Mouse (Mus musculus): Measurements from ENCODE around the gene Mphosph6. TPM values are rescaled to one million over a fixed set of nuclear protein-coding genes. Genes with fewer than 3 reads are reported as not detected.

The Mphosph6 gene
- polyA plus RNA-seq, 1 experiment from 2014 or later: 21.5 TPM

DNA sequence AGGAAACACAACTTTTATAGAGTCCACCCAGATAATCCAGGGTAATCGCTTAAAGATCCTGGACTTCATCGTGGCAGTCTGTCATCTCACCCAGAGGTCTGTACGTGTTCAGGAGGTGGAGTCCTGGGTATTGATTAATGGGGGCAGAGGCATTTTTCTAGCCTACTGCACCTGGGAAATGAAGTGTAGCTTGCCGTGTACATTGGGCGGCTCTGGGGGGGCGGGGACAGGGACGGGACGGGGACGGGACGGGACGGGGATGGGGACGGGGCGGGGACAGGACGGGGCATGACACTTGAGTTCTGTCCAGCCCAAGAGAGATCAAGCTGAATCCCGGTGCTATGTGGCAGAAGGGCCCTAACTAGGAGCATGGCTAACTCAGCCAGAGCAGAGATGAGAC is 5.3 kb downstream of the Mphosph6 start:
- 77% methylated on average over 15 of the region's 15 CpGs for WGBS (ENCODE audit: insufficient replicate concordance)
- peak; percentile 59 for ATAC-seq (ENCODE audit: low read depth)
- H3K4me3 ChIP-seq (ENCODE audit: low read depth, low read length): no peak overlapping the region

DNA sequence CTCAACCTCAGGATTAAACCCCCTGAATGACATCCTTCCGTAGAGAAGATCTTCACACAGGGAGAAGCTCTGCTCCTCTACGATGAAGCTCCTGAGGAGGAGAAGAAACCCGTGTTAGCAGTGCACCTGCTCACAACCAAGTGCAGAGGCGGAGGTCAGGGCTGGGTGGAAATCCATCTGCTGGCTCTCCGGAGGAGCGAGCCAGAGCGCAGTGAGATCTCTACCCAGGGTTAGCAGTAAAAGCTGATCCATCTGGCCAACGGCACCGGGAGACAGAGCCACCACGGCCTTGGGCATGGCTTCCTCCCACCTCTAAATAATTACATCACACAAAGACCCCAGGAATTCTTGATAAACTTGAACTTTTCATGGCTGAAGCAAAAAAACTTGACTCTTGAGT is 7.2 kb downstream of the Mphosph6 start:
- WGBS (ENCODE audit: insufficient replicate concordance): 92% methylated on average over 10 of the region's 10 CpGs
- Histone ChIP-seq H3K36me3 (ENCODE audit: control insufficient read depth, insufficient read depth) (peaks cover 28% of the 10 kb centered on the region), H3K4me2 (ENCODE audit: low read depth, low read length) (no peak overlapping the region), H3K27me3 (ENCODE audit: control insufficient read depth, insufficient read depth, low read depth, low read length) (no peaks in the 10 kb centered on the region), H3K27ac (ENCODE audit: low read length) (no peak overlapping the region), H3K4me3 (ENCODE audit: low read depth, low read length) (no peak overlapping the region), H3K9ac (ENCODE audit: low read depth, low read length) (no peak overlapping the region), H3K9me3 (replicated peaks; ENCODE audit: control insufficient read depth, low read length) (no peaks in the 10 kb centered on the region), H3K4me1 (ENCODE audit: control insufficient read depth, low read depth, low read length) (peaks cover 2% of the 10 kb centered on the region)
- ATAC-seq (ENCODE audit: low read depth): no peak

More for the DNA sequence above, 5.3 kb downstream of the Mphosph6 start:
- no peaks in the 10 kb centered on the region for H3K27me3 ChIP-seq (ENCODE audit: control insufficient read depth, insufficient read depth, low read depth, low read length)
- H3K4me1 ChIP-seq (ENCODE audit: control insufficient read depth, low read depth, low read length): peaks cover 14% of the 10 kb centered on the region
- H3K9me3 ChIP-seq (replicated peaks; ENCODE audit: control insufficient read depth, low read length): no peaks in the 10 kb centered on the region
- H3K36me3 ChIP-seq (ENCODE audit: control insufficient read depth, insufficient read depth): peaks cover 15% of the 10 kb centered on the region
- H3K27ac ChIP-seq (ENCODE audit: low read length): no peak overlapping the region
- no peak overlapping the region for H3K4me2 ChIP-seq (ENCODE audit: low read depth, low read length)
- no peak overlapping the region for H3K9ac ChIP-seq (ENCODE audit: low read depth, low read length)

DNA sequence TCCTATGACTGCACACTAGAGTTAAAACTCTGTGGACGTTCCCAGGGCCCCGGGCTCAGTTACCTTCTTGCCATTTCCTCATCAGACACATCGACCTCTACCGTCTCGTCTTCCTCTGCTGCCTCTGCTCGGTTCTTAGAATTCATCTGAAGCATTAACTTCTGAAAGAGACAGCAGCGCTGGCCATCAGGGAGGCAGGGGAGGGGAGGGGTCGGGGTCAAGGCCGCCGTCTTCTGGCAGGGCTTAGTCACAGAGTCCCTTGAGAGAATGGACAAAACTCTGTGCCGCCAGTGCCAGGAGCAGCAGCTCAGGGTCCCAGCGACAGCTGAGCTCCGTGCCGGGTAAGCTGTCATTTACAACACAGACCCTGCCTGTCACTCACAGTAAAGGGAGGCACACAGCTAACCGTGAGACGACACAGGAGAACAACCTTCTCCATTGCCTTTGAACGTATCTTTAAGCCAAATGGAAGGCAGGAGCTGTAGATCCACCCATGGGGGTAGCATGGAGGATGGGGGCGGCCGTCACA is 9.1 kb downstream of the Mphosph6 start:
- ATAC-seq (ENCODE audit: low read depth): no peak
- Histone ChIP-seq H3K36me3 (ENCODE audit: control insufficient read depth, insufficient read depth) (peaks cover 25% of the 10 kb centered on the region), H3K9me3 (replicated peaks; ENCODE audit: control insufficient read depth, low read length) (no peaks in the 10 kb centered on the region), H3K27me3 (ENCODE audit: control insufficient read depth, insufficient read depth, low read depth, low read length) (no peaks in the 10 kb centered on the region), H3K4me1 (ENCODE audit: control insufficient read depth, low read depth, low read length) (no peaks in the 10 kb centered on the region; the same call in 1 of the 2 replicates), H3K27ac (ENCODE audit: low read length) (no peak overlapping the region), H3K4me2 (ENCODE audit: low read depth, low read length) (no peak overlapping the region), H3K4me3 (ENCODE audit: low read depth, low read length) (no peak overlapping the region), H3K9ac (ENCODE audit: low read depth, low read length) (no peak overlapping the region)
- WGBS (ENCODE audit: insufficient replicate concordance): 79% methylated on average over 19 of the region's 19 CpGs

DNA sequence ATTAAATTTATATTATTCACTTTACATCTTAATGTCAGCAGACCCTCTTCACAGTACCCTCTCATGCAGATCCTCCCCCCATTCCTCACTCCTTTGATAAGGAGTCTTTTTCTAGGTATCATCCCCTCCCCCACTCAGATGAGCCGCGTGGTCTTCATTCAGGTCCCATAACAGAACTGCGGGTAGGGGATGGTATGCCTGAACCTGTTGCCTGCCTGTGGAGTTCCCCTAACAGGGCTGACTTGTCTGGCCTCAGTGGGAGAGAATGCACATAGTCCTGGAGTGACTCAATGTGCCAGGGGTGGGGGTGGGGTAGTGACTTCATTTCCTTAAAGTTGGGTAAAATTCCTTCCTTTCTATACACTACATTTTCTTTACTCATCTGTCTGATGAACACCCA is 15.3 kb downstream of the Mphosph6 start:
- Histone ChIP-seq H3K9ac (ENCODE audit: low read depth, low read length) (no peak overlapping the region), H3K4me2 (ENCODE audit: low read depth, low read length) (no peak overlapping the region), H3K27ac (ENCODE audit: low read length) (no peak overlapping the region), H3K36me3 (ENCODE audit: control insufficient read depth, insufficient read depth) (peaks cover 14% of the 10 kb centered on the region), H3K4me1 (ENCODE audit: control insufficient read depth, low read depth, low read length) (no peaks in the 10 kb centered on the region), H3K9me3 (replicated peaks; ENCODE audit: control insufficient read depth, low read length) (no peaks in the 10 kb centered on the region), H3K4me3 (ENCODE audit: low read depth, low read length) (no peak overlapping the region), H3K27me3 (ENCODE audit: control insufficient read depth, insufficient read depth, low read depth, low read length) (no peaks in the 10 kb centered on the region)
- ATAC-seq (ENCODE audit: low read depth): no peak
- WGBS (ENCODE audit: insufficient replicate concordance): 74% methylated on average over 3 of the region's 3 CpGs

DNA sequence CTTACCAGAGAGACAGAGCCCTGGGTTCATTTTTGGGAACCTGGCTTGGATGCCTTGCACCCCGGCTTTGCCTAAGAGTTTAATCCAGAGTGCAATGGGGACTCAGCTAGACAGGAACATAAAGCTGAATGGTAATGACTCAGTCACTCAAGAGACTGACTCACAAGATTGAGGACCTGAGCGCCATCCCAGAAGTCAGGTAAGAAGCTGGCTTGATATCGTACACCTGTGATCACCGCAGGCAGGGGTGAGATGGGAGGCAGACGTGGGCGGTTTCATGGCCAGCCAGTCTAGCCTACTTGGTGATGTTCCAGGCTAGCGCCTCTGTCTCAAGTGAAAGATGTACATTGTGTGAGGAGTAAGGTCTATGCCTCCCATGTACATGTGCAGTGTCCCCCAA is 18.7 kb downstream of the Mphosph6 start:
- no peak for ATAC-seq (ENCODE audit: low read depth)
- H3K9ac ChIP-seq (ENCODE audit: low read depth, low read length): no peak overlapping the region
- no peak overlapping the region for H3K27ac ChIP-seq (ENCODE audit: low read length)
- no peaks in the 10 kb centered on the region for H3K36me3 ChIP-seq (ENCODE audit: control insufficient read depth, insufficient read depth)
- WGBS (ENCODE audit: insufficient replicate concordance): 82% methylated on average over 7 of the region's 7 CpGs
- no peaks in the 10 kb centered on the region for H3K4me1 ChIP-seq (ENCODE audit: control insufficient read depth, low read depth, low read length)
- no peaks in the 10 kb centered on the region for H3K27me3 ChIP-seq (ENCODE audit: control insufficient read depth, insufficient read depth, low read depth, low read length)
- no peak overlapping the region for H3K4me2 ChIP-seq (ENCODE audit: low read depth, low read length)
- H3K9me3 ChIP-seq (replicated peaks; ENCODE audit: control insufficient read depth, low read length): no peaks in the 10 kb centered on the region
- no peak overlapping the region for H3K4me3 ChIP-seq (ENCODE audit: low read depth, low read length)

DNA sequence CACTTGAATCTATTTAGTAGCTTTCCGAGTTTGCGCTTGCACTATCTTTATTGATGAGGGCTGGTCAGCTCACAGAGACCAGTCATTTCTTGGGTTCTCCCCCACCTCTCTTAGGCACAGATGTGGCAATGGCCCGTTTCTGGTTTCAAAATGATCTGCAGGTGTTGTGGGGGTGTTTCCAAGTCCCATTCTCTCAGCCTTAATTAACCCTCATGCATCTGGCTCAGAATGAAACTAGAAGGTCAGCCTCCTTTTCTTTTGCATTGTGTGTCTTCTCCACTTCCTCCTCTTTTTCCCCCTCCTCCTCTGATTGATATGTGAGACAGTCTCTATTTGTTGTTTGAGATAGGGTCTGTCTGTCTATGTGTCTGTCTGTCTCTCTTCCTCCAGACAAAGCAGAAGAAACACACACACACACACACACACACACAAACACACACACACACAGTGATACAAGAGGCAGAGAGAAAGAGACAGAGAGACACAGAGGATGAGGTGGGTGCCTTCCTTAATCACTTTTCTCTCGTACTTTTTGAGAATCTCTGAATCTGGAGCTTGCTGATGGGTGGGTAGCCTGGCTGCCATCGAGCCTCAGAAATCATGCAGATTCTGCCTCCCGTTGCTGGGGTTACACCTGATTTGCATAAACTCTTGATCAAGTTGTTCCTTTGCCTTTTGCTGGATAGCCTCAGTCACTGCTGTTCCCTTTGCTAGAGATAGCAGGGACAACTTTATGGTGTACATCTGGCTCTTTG is 20.2 kb downstream of the Mphosph6 start:
- Histone ChIP-seq H3K4me3 (ENCODE audit: low read depth, low read length) (no peak overlapping the region), H3K4me1 (ENCODE audit: control insufficient read depth, low read depth, low read length) (no peaks in the 10 kb centered on the region), H3K36me3 (ENCODE audit: control insufficient read depth, insufficient read depth) (no peaks in the 10 kb centered on the region), H3K27me3 (ENCODE audit: control insufficient read depth, insufficient read depth, low read depth, low read length) (no peaks in the 10 kb centered on the region), H3K9me3 (replicated peaks; ENCODE audit: control insufficient read depth, low read length) (no peaks in the 10 kb centered on the region), H3K4me2 (ENCODE audit: low read depth, low read length) (no peak overlapping the region), H3K9ac (ENCODE audit: low read depth, low read length) (no peak overlapping the region), H3K27ac (ENCODE audit: low read length) (no peak overlapping the region)
- WGBS (ENCODE audit: insufficient replicate concordance): 55% methylated on average over 6 of the region's 6 CpGs
- ATAC-seq (ENCODE audit: low read depth): no peak

DNA sequence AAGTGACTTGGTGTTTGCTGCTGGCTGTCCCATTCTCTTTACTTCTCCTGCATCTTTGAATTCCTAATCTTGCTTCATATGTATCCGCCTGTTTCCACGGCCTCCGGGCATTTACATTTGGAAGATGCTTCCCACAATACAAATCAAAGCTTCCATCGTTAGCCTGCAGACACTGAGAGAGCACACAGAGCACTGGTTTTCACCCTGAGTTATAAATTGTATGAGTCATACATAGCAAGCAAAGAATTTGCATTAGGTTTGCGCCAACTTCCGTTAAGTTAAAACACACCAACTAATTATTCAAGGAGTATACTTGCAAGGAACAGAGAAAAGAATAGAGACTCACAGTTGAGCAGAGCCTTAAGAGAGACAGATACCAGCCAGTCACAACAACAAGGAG is 22.4 kb downstream of the Mphosph6 start:
- Histone ChIP-seq H3K9me3 (replicated peaks; ENCODE audit: control insufficient read depth, low read length) (no peaks in the 10 kb centered on the region), H3K4me1 (ENCODE audit: control insufficient read depth, low read depth, low read length) (no peaks in the 10 kb centered on the region), H3K36me3 (ENCODE audit: control insufficient read depth, insufficient read depth) (no peaks in the 10 kb centered on the region), H3K27ac (ENCODE audit: low read length) (no peak overlapping the region), H3K9ac (ENCODE audit: low read depth, low read length) (no peak overlapping the region), H3K27me3 (ENCODE audit: control insufficient read depth, insufficient read depth, low read depth, low read length) (no peaks in the 10 kb centered on the region), H3K4me2 (ENCODE audit: low read depth, low read length) (no peak overlapping the region), H3K4me3 (ENCODE audit: low read depth, low read length) (no peak overlapping the region)
- 78% methylated on average over 6 of the region's 6 CpGs for WGBS (ENCODE audit: insufficient replicate concordance)
- ATAC-seq (ENCODE audit: low read depth): no peak

DNA sequence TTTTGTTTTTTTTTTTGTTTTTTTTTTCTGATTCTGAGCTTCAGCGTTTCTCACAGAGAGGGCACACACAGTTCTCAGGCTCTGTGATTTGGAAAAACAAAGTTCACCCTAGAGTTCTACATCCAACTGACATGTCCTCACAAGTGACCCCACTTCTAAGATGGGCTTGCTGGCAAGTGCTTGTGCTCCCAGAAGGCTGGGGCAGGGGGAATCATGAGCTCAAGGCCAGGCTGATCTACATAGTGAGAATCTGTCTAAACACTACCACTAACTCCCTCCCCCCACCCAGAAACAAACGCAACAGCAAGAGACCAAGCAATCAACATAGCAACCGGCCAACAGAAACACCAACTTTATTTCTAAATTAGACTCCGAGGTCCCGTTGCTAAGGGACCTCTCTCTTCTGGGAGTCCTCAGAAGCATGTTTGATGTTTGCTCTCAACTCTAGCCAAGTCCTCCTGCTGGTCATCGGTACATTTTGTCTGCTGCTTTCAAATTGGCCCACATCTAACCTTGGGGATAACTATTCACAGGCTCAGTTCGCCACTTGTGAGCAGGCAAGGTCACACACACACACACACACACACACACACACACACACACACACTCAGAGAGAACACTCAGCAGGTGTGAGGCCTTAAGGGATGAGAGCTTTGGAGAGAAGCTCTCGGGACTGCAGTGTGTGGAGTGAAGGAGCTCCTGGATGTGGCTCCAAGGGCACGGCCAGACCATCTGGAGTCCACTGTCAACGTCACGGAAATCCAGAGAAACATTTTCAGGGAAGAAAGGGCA is 23.0 kb downstream of the Mphosph6 start:
- ATAC-seq (ENCODE audit: low read depth): no peak
- 69% methylated on average over 11 of the region's 11 CpGs for WGBS (ENCODE audit: insufficient replicate concordance)
- Histone ChIP-seq H3K27ac (ENCODE audit: low read length) (no peak overlapping the region), H3K4me3 (ENCODE audit: low read depth, low read length) (no peak overlapping the region), H3K9me3 (replicated peaks; ENCODE audit: control insufficient read depth, low read length) (no peaks in the 10 kb centered on the region), H3K9ac (ENCODE audit: low read depth, low read length) (no peak overlapping the region), H3K36me3 (ENCODE audit: control insufficient read depth, insufficient read depth) (no peaks in the 10 kb centered on the region), H3K27me3 (ENCODE audit: control insufficient read depth, insufficient read depth, low read depth, low read length) (no peaks in the 10 kb centered on the region), H3K4me2 (ENCODE audit: low read depth, low read length) (no peak overlapping the region), H3K4me1 (ENCODE audit: control insufficient read depth, low read depth, low read length) (no peaks in the 10 kb centered on the region)

DNA sequence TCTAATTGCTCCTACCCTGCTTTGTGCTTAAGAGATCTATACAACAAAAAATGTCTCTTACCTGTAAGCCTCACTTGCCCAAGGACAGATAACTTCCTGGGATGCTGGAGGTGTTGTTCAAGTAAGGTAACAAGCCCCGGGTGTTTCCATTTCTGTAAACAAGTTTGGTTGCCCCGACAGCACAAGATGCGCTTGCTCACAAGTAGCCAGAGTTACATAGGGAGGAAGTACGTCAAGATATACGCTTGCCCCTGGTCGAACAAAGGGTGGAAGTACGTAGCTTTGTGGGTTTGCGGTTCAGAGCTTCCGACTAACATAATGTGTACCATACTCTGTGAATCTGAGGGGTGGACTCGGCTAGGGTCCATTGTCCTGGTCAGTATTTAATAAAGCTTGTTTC is 25.7 kb downstream of the Mphosph6 start:
- no peaks in the 10 kb centered on the region for H3K36me3 ChIP-seq (ENCODE audit: control insufficient read depth, insufficient read depth)
- no peak overlapping the region for H3K9ac ChIP-seq (ENCODE audit: low read depth, low read length)
- H3K4me3 ChIP-seq (ENCODE audit: low read depth, low read length): no peak overlapping the region
- WGBS (ENCODE audit: insufficient replicate concordance): 49% methylated on average over 10 of the region's 10 CpGs
- no peak overlapping the region for H3K4me2 ChIP-seq (ENCODE audit: low read depth, low read length)
- ATAC-seq (ENCODE audit: low read depth): no peak
- H3K4me1 ChIP-seq (ENCODE audit: control insufficient read depth, low read depth, low read length): peaks cover 13% of the 10 kb centered on the region
- H3K27ac ChIP-seq (ENCODE audit: low read length): no peak overlapping the region
- no peaks in the 10 kb centered on the region for H3K27me3 ChIP-seq (ENCODE audit: control insufficient read depth, insufficient read depth, low read depth, low read length)
- no peaks in the 10 kb centered on the region for H3K9me3 ChIP-seq (replicated peaks; ENCODE audit: control insufficient read depth, low read length)
